Mouse (Mus musculus): ENCODE measurements around the gene Robo1.

The Robo1 gene

DNA sequence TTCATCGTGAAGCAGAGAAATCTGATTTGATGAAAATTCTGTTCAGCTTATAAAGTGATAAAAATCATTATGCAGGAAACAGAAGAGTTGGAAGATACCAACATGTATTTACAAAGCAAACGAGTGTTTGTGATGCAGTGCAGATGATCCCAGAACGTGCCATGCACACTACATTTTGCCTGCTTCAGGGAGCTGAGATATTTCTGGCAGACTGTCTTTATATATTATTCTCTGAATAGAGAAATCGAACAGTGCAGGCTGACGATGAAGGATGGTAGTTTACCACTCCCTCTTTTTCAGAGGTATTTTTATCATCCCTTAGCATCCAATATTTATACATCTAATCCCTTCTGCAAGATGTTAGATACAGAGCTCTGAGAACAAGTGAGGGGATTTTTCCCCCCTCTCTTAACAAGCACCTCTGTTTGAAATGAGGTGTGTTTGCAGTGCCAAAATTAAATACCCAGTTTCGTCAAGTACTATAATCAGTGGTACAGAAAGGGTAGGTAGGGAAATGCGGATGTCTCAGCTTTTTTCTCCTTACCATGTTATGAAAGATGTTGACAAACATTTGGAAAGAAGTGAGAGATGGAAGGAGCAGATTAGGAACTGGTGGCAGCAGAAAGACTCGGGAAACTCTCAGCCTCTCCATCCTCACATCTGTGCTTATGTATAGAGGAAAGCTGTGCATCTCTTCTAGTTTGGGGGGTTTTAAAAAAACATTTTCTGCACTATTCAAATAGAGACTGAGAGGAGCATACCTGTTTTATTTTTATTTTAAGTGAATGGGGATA lies at the start of gene Robo1:
TSS of gene Robo1 (plus strand) at position 770 of the 794 bp plus-strand sequence.
- no peak for DNase-seq

DNA sequence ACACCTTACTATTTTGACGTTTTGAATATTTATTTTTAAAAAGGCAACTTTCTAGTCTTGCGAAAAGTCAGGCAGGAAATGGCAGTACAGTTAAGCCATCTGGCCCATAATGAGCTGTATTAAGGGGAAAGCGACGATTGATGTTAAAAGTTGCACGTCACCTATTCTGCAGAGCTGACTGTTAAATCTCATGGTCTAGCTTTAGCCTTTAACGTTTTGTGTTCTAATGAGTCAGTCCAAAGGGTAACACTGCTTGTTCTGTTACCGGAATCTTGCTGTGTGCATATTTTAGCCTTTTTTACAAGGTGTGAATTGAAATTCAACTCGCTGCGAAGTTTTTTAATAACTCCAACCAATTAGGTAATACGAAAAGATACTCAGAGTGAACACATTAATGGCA lies 40.3 kb upstream of the Robo1 start:
- no peak for DNase-seq

DNA sequence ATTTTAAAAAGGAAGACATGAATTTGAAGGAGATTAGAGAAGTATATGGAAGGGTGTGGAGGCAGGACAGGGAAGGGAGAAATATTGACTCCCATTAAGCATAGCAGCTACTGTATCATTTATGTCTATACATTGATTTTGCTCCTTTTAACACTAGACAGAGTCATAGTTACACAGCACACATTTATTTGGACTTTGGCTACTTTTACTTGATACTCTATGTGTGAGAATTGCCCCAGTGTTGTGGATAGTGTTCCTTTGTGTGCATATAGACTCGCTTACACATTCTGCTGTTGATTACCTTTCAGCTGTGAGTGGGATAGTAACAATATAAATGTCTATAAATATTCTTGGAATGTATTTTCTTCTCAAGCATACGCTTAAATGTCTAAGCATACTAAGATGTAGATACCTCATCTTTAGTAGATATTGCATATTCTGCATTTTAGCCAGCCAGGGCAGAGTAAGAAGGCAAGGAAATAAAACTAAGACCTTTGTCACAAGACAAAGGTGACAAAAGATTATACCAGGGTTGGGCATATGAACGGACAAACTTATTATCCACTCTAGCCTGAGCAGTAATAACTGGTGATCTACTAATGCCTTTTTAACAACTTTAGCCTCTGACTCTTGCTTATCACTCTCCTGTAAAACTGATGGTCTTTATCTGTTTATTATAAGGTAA lies 31.6 kb upstream of the Robo1 start:
- DNase-seq: no peak

DNA sequence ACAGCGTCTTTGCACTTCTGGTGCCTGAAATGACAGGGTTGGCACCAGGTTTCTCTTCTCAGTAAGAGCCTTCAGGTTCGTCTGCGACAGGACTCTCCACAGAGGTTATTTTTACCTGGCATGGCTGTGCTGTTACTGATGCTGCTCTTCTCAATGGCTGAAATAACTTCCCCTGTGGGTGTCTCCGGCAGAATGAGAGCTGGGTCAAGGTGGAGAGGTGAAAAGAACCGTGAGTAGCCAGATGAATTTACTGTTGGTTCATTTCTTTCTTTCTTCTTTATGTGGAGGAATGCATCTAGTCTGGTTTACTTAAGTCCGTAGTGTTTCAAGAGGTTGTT lies 194 bp downstream of the Robo1 start:
- DNase-seq: no peak

DNA sequence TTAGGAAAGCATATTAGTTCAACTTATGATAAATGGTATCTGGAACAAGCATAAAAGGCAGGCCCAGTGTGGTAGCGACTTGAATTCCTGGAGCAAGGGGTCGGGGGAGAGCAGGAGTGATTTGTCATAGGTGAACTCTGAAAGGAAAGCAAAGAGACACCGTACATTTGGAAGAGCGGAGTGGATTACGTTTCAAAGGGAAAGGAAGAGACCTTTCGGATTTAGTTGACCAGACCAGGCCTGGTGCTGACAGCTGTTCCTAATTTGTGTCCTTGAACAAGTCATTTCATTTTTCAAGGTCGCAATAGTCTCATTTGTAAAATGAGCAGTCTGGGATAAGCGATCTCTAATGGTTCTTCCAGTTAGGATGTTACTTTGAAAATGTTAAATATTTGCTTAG lies 19.2 kb downstream of the Robo1 start:
- no peak for DNase-seq

DNA sequence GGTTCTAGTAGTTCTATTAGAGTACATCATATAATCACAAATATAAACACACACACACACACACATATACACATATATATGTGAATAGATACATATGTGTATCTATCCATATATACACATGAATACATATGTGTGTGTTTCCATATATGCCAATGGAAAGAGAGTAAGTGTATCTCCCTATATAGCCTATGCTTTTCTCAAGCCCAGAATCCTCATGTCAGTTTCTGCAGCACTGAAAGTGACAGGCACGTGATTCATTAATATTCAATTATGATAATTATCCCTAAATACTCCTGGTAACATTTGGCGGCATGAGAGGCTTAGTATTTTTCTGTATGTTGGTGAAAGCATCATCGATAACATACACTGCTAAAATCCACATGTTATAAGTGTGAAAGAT lies 20.5 kb downstream of the Robo1 start:
- DNase-seq: no peak

DNA sequence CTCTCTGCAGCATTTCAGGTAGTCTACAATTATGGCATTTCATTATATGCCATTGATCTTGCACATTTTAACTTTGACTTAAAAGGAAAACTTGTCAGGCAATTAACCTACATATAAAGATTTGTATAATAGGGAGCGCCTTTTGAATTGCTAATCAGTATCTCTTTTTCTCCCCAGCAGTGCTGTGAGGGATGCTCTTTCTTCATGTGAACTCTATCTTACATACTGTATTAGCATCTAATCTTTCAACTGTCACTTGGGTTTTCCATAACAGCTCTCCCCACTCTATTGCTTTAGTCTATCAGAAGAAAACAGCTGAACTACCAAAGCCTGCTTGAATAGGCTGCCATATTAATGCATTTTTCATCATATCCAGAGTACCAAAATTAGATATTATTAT lies 29.7 kb downstream of the Robo1 start:
- DNase-seq: no peak

DNA sequence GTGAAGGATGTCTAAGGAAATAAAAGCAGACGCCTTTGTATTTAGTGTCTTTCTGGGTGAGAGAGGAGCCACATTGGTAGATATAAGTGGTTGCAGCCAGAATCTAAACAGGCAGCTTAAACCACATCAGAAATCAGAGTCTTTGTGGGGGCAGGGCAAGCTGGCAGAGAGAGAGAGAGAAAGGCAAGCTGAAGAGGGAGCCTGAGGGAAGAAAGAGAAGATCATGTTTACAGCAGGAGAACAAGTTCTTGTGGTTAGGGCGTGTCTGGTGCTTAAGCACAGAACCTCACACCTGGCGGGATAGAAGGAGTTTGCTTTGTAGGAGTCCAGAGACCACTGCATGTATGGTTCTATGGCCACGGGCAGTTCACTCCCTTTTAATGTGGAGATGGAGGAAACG lies 42.3 kb downstream of the Robo1 start:
- DNase-seq: no peak

DNA sequence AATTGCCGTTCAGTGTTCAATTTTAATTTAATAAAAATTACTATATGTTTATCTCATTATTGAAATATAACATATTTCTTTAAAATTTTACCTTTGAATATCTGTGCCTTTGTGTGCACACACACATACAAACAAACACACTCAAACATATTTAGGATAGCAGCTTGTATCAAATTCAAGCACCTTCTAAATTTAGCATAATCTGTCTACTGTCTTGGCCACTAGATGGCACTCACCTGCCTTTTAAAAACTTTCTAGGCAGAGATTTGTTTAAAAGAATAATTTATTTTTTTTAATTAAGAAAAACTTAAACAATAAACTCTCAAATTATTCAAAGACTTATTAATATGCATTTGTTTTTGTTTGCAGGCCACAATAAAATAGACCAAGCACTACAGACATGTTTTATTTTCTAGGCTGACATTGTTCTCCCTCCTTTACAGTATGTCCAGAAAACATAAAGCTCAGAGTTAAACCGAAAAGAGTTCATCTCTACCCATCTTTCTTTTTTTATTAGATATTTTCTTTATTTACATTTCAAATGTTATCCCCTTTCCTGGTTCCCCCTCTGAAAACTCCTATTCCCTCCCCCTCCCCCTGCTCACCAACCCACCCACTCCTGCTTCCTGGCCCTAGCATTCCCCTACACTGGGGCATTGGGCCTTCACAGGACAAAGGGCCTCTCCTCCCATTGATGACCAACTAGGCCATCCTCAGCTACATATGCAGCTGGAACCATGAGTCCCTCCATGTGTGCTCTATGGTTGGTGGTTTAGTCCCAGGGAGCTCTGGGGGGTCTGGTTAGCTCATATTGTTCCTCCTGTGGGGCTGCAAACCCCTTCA lies 48.6 kb downstream of the Robo1 start:
- no peak for DNase-seq

DNA sequence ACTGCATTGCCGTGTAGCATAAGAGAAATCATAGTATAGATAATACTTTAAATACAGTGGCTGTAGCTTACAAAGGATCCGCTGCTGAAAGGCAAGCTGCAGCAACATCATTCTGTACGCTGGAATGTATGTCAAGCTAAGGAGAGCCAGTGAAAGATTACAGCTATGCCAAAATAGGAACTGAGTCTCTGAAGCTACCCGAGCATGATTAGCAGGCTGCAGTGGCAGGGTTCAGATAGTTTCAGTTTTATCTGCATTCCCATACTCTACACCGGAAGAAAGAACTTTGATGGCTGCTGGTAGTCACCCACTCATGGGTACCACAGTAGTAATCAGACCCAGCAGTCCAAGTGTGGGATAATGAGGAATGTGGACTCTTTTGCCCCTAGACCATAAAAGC lies 68.8 kb downstream of the Robo1 start:
- DNase-seq: no peak

DNA sequence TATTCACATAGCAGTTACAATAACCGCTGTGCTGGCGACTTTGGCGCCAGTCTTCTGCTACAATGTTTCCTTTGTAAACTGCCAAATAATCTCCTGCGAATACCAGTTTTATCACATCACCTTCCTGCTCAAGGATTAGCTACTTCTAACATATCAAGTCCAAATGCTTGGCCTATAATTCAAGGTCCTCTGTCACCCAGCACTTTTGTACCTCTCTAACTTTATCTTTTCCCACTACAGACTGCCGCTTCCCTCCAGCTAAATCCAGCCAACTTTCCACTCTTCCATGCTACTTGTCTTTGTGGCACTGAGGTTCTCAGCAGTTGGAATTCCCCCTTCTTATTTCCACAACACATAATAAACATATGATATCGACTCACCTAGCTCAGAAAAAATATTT lies 73.7 kb downstream of the Robo1 start:
- no peak for DNase-seq

DNA sequence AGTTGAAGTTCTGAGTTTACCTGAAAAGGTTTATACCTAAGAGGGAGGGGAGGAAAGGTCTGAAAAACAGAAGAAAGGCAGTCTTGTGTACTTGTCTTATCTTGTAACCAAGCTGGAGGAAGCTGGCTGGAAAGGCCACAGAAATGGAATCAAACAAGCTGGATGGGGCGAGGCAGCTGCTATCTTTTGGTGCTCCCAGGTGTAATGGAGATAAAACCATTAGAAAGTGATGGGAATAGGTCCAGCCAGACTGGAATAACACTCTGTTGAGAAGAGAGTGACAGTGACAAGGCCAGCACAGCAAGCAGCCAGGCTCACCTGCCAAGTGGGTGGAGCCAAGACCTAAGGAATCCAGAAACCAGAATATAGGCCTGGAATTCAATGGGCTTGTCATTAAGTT lies 75.5 kb downstream of the Robo1 start:
- no peak for DNase-seq

DNA sequence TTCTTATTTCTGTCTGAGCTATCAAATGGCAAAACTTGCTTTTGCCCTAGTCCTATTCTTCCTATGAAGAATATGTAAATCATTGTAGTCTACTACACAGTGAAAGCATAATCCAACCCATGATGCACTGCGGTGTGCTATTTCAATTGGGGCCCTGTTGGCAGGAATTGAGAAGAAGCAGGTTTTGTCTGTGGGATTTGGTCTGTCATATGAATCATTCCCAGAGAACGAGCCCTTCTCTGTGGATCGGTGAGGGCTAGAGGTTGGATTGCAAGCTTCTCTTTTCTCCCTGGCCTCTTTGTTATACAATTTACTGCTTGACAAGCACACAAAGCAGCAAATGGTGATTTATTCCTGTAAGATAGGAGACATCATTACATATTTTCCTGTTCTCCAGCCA lies 85.4 kb downstream of the Robo1 start:
- no peak for DNase-seq

DNA sequence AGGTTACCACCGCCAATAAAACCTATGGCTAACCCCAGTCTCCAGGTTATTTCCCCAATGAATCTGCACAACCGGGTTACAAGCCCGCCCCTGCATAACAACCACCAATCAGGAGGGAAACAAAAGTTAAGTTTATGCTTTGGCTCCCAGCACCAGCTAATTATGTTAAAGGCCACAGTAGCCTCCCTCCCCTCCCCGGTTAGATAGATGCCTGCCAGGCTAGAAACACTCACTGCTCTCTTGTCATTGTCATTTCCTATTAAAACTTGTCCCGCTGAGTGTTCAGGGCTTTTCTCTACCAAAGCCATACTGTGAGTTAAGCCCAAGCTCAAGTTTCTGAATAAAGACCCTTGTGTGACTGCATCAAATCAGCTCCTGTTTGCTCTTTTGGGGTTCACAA lies 90.7 kb downstream of the Robo1 start:
- no peak for DNase-seq

DNA sequence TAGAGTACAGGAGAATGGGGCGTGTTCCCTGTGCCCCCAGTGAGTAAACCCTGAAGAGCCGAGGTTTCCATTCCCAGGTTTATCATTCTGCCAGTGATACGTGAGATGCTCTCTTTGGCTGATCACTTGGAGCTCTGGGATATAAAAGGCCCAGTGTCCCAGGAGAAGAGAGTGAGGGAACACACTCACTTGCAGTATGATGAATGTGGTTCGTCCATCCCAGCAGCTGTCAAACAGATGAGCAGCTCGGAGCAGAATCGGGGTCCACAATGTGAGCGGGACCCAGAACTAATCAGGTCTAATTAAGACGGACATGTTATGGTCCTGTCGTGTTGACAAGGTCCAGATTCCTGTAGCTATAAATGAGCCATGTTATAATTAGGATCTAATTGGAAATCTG lies 94.3 kb downstream of the Robo1 start:
- DNase-seq: no peak

DNA sequence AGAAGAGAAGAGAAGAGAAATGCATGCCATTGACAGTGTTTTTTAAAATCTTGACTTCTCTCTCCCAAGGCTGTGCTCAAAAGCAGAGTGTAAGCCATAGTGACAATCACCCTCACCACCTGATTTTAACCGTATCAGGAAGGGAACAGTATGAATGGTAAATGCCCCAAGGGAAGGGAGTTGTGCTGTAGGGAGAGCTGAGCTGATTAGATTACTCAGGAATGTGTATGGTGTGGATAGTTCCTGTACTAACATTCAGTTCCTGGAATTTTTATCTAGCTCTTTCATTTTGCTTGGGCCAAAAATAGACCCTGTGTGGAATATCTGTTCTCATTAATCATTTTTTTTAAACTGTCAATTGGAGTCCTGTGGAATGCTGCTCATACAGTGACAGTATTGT lies 101.7 kb downstream of the Robo1 start:
- no peak for DNase-seq

DNA sequence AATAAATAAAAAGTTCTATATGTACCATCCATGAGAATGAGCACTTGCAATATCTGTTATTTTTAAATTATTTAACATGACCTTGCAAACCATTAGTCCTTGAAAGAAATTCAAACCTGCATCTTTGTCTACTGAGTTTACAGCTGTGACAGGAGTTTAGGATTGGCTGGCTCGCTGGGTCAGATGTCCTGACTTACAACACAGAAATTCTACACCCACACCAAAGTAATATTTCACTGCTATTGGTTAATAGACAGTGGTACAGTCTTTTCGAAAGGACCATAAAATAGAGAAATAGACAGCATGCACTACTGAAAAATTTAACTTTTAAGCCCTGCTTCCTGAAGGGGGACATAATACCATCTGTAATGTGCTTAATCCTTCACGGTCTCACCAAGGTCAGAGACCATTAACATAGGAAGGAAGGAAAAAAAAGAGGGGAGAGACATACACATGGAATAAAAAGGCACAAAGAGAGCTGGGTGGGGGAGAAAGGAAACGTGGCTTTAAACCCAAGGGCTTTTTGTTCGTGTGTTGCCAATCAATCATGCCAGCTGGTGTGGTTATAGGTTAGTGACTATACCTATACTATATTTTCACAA lies 103.7 kb downstream of the Robo1 start:
- DNase-seq: no peak

DNA sequence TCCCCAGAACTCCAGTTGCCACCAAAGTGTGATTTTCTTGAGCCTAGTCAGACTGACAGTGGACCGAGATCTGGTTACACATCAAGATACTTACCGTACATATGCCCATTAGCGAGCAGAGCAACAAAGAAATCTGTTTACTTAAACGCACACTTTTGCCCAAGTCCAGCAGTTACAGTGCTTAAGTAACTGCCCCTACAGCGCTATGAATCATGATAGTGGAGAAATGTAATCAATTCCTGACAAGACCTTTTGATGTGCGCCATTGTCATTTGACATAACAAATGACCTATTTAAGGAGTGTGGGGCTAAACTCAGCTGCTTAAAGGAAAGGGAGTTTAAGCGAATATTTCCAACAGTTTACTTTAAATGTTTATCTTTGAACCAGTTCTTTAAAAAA lies 104.8 kb downstream of the Robo1 start:
- no peak for DNase-seq

DNA sequence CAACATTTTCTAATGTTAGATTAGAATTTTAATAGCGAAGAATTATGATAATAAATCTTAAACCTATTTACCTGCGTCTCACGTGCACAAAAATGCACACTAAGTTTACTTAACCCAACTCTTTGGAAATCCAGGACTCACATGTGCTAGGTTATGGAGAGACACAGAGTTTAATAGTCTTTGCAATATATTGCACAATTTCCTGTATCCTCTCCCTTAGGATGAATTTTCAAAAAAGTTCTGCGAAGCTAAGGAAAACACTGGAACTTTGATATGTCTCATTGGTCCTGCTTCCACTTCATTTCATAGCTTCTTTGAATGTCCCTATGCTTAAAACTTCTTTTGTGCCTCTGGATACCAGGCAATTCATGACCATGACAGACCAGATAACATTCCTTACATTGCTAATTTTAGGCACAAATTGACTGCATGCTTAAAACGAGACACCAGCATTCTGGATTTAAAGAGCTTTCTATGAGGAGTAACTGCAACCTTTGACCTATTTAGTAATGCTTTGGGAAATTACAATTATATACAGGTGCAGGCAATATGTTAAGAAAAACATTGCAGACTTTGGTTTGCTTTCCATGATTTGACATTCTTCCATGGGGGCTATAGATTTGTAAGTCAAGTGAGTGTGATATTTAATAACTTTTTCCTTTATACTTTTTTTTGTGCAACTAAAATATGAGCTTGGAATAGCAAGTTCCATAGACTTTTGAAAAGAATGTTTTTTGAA lies 111.4 kb downstream of the Robo1 start:
- DNase-seq: no peak

DNA sequence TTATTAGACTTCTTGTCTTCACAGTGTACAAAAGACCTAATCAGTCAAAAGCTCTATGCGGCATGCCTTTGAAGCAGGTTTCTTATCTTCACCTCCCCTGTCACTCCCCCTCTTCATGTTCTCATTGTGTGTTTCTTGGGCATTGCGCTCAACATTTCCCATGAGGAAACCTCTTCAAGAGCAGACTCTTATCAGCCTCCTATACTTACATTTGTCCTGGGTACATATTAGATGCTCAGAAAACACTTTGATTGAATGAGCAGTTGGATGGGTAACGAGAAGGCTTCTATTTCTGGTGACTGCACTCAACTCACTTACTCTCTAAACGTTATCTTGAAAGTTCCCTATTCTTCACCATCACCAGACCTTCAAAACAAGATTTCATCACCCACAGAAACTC lies 114.3 kb downstream of the Robo1 start:
- no peak for DNase-seq

DNA sequence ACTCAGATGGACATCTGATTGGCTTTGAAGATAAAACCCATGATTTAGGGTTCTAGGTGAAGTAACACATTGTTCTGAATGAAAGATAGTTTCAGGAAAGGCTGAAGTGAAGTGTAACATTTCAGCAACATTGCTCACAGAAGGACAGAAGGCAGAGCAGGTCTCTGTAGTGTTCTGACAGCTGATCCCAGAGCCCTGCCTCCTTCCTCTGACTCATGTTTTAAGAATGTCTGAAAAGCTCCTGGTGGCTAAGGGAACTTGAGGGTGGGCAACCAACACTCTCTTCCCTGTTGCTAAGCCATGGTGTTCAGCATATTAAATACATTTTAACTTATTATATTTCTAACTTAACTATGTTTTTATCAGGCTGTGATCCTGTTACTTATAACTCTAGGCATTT lies 126.3 kb downstream of the Robo1 start:
- DNase-seq: no peak

DNA sequence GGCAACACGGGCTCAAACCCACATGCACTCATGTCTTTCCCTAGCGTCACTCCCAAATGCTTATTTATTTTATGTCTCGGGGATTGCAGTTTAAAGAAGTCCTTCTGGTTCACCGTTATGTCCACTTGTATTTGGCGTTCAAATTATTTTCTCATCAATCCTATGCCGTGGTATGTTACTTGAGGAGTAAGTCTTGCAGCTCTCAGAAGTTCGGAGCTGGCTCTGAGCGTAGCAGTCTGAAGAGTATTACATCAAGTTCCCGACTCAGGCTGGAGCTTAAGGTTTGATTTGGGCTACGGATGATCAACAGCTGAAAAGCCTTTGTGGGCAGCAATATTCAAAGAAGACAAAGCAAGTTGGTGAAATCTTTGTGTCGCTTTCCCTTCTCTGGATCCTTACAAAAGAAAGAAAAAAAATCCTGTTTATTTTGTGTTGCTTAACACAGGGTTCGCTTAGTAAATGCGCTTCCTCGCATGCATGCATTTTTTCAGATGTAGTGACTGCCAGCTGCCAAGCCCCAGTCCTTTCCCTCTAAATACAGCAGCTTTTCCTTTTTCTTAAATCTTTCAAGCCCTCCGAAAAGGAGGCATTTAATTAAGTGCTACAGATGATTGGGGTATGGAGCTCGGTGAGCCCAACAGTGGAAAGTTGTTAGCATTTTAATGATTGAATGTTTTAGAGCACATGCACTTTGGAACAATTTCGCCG lies 136.5 kb downstream of the Robo1 start:
- no peak for DNase-seq

Data from cerebellum, adult 8-10 months (tissue).